Mouse (Mus musculus) layer of hippocampus, postnatal 14 days (tissue): ENCODE data around the gene Gm21964. TPM values are rescaled to one million over a fixed set of nuclear protein-coding genes. Genes with fewer than 3 reads are reported as not detected.

ENCODE experiments used
- DNase-seq, 2 experiments: peaks; one replicate each; pipeline ENCODE4 v3.0.0; 2021 to 2022; ENCODE audit warnings: low spot score in 2 of 2, mixed read lengths in 1 of 2
- total RNA-seq, 2 experiments: library from RNA; stranded (reverse); gene quantifications; 2 replicates each; pipeline ENCODE4 v1.2.3; 2021

The Gm21964 gene
- total RNA-seq, 2 experiments from 2014 or later, result not detected

GRCm38 (mm10) chr8:110152951-110153350, 51.9 kb downstream of the Gm21964 start:
- no peak for DNase-seq

Other genes with a start within 250 kb of the Gm21964 start
- 10 to 100 TPM; 22.9 to 24.3 TPM for gene Phlpp2, start 232.7 kb upstream of the Gm21964 start, total RNA-seq
- gene Marveld3, start 139.0 kb upstream of the Gm21964 start, total RNA-seq, result under 1 TPM in 1 of 2 experiments, not detected in 1; 0.35 TPM
- not detected for gene Tat, start 110.8 kb upstream of the Gm21964 start, total RNA-seq
- gene Chst4, start 61.5 kb upstream of the Gm21964 start, total RNA-seq, result not detected
- 10 to 100 TPM; 22.4 to 24.6 TPM for gene Zfp612, start 21.5 kb upstream of the Gm21964 start, total RNA-seq
- not detected for gene Gm17720, start 1.5 kb downstream of the Gm21964 start, total RNA-seq
- gene Calb2, start 67.0 kb downstream of the Gm21964 start, total RNA-seq, result 100 to 1,000 TPM in 1 of 2 experiments, 10 to 100 TPM in 1; 95.2 to 112 TPM
- 1 to 10 TPM; 6.1 TPM for gene Cmtr2, start 114.5 kb downstream of the Gm21964 start, total RNA-seq
- 1 to 10 TPM in 1 of 2 experiments, under 1 TPM in 1; 0.60 to 1.3 TPM for gene Hydin, start 165.8 kb downstream of the Gm21964 start, total RNA-seq